Mouse (Mus musculus) monocyte, adult 59 days (primary cell): ENCODE measurements around the gene Skint1. TPM values are rescaled to one million over a fixed set of nuclear protein-coding genes. Genes with fewer than 3 reads are reported as not detected.

Experiments
- total RNA-seq, 2 experiments: library from RNA; stranded (reverse); gene quantifications; one replicate each; pipeline ENCODE4 v1.2.4; 2023

The Skint1 gene
- total RNA-seq = not detected

GRCm38 (mm10) chr4:112005969-112006368 is at the start of gene Skint1:
Gene Skint1 (plus strand): TSS chr4:112006269.

GRCm38 (mm10) chr4:111972623-111973022 is 33.4 kb upstream of the Skint1 start, which contains the start of gene Skint7:
Gene Skint7 (plus strand): TSS chr4:111972923.

GRCm38 (mm10) chr4:112071716-112072115 is 65.6 kb downstream of the Skint1 start, which contains the start of gene Skint4:
Gene Skint4 (plus strand): TSS chr4:112072016.

Other genes with a start within 250 kb of the Skint1 start
- gene Slc5a9, start 103.4 kb upstream of the Skint1 start, total RNA-seq = not detected
- not detected for gene Skint8, start 86.9 kb upstream of the Skint1 start, total RNA-seq
- gene Skint7, start 33.3 kb upstream of the Skint1 start, total RNA-seq = not detected
- gene Skint4, start 65.7 kb downstream of the Skint1 start, total RNA-seq = not detected
- gene Skint3, start 226.0 kb downstream of the Skint1 start, total RNA-seq = 10 to 100 TPM in 1 of 2 experiments, 1 to 10 TPM in 1; 9.6 to 17.9 TPM